Mouse (Mus musculus) bone marrow macrophage, adult 2 months (primary cell): Measurements from ENCODE around the gene Rere.

Experiments
- CTCF ChIP-seq: IDR thresholded peaks from 2 replicates; pipeline ENCODE4 v1.5.1; 2012; ENCODE audit warnings: low read depth, mild to moderate bottlenecking, low read length, moderate library complexity
- POLR2A ChIP-seq: IDR thresholded peaks from 2 replicates; pipeline ENCODE4 v1.6.1; 2012; ENCODE audit warnings: mild to moderate bottlenecking, low read depth, low read length, borderline replicate concordance

GRCm38 (mm10) chr4:150659926-150660610 lies 378.6 kb downstream of the Rere start:
- TF ChIP-seq POLR2A = no peak
- no peak; the same call in 1 of the 2 replicates for TF ChIP-seq CTCF
